Mouse (Mus musculus): ENCODE data around the gene Lrrc8c. TPM values are rescaled to one million over a fixed set of nuclear protein-coding genes. Genes with fewer than 3 reads are reported as not detected.

The Lrrc8c gene
- polyA plus RNA-seq, 2 experiments = 6.5 to 18.0 TPM

DNA sequence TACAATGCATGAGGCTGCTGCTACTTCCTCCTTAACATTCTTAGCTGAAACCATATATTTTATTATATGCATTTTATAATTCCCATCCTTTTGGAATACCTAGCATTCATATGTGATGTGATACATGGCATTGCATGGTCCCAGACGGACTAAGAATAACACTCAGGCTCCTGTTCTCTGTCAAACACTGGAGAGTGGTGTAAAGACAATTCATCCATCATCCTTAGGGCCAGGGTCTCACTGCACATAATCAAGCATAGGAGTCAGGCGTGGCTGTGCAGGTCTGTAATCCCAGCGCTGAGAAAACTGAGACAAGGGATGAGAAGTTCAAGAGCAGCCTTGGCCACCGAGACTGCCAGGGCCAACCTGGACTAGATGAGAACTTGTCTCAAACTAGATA lies 69.5 kb downstream of the Lrrc8c start:
- no peak overlapping the region for H3K4me3 ChIP-seq (ENCODE audit: insufficient read depth in 1 of 2, low read depth in 2 of 2, low read length in 2 of 2)
- TF ChIP-seq CTCF (IDR thresholded peaks at IDR 0.05; ENCODE audit: low read depth) = no peak
- TF ChIP-seq EP300 (IDR thresholded peaks at IDR 0.05; ENCODE audit: low read depth) = no peak
- no peak overlapping the region for H3K4me2 ChIP-seq (ENCODE audit: low read depth)
- ATAC-seq (ENCODE audit: insufficient read depth) = no peak
- H3K36me3 ChIP-seq (replicated peaks; ENCODE audit: control insufficient read depth, insufficient read depth, low read depth) = no peaks in the 10 kb centered on the region; the same call in 1 of the 2 replicates
- peaks cover 0 to 6% of the 10 kb centered on the region in 2 experiments; a peak in 1 of 4 replicates for H3K4me1 ChIP-seq (replicated peaks; ENCODE audit: control insufficient read depth in 2 of 2, insufficient read depth in 2 of 2, low read length in 1 of 2)
- H3K9me3 ChIP-seq (ENCODE audit: control insufficient read depth, low read length) = no peaks in the 10 kb centered on the region
- WGBS (ENCODE audit: insufficient replicate concordance) = 73% methylated on average over 4 of the region's 4 CpGs
- no peak overlapping the region for H3K27ac ChIP-seq
- H3K27me3 ChIP-seq (ENCODE audit: control insufficient read depth, insufficient read depth, low read length) = no peaks in the 10 kb centered on the region
- no peak overlapping the region for H3K9ac ChIP-seq (replicated peaks)
- no peak for DNase-seq (ENCODE audit: low read depth in 3 of 3, low spot score in 3 of 3)

DNA sequence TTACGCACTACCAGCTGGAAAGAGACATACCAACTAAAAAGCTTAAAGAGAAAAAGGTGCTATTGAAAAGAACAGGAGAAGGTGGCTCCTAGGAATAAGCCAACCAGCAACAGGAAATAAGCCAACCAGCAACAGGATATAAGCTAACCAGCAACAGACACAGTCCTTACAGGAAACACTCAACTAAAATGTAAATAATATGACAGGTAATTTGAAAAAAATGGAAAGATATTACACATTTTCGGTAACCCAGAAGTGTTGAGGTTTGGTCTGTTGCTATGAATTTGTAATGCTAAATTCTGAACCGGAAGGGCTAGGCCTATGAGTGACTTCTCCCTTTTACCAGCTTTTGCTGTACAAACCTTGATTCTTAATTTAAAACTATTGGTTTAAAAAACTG lies 69.9 kb downstream of the Lrrc8c start:
- no peaks in the 10 kb centered on the region for H3K9me3 ChIP-seq (ENCODE audit: control insufficient read depth, low read length)
- no peak overlapping the region for H3K27ac ChIP-seq
- 79% methylated on average over 3 of the region's 3 CpGs for WGBS (ENCODE audit: insufficient replicate concordance)
- H3K4me3 ChIP-seq (ENCODE audit: insufficient read depth in 1 of 2, low read depth in 2 of 2, low read length in 2 of 2) = no peak overlapping the region
- peaks cover 0 to 6% of the 10 kb centered on the region in 2 experiments; a peak in 1 of 4 replicates for H3K4me1 ChIP-seq (replicated peaks; ENCODE audit: control insufficient read depth in 2 of 2, insufficient read depth in 2 of 2, low read length in 1 of 2)
- H3K4me2 ChIP-seq (ENCODE audit: low read depth) = no peak overlapping the region
- H3K9ac ChIP-seq (replicated peaks) = no peak overlapping the region
- H3K27me3 ChIP-seq (ENCODE audit: control insufficient read depth, insufficient read depth, low read length) = no peaks in the 10 kb centered on the region
- ATAC-seq (ENCODE audit: insufficient read depth) = no peak
- no peaks in the 10 kb centered on the region; the same call in 1 of the 2 replicates for H3K36me3 ChIP-seq (replicated peaks; ENCODE audit: control insufficient read depth, insufficient read depth, low read depth)
- TF ChIP-seq CTCF (IDR thresholded peaks at IDR 0.05; ENCODE audit: low read depth) = no peak
- no peak for TF ChIP-seq EP300 (IDR thresholded peaks at IDR 0.05; ENCODE audit: low read depth)
- DNase-seq (ENCODE audit: low read depth in 3 of 3, low spot score in 3 of 3) = no peak

DNA sequence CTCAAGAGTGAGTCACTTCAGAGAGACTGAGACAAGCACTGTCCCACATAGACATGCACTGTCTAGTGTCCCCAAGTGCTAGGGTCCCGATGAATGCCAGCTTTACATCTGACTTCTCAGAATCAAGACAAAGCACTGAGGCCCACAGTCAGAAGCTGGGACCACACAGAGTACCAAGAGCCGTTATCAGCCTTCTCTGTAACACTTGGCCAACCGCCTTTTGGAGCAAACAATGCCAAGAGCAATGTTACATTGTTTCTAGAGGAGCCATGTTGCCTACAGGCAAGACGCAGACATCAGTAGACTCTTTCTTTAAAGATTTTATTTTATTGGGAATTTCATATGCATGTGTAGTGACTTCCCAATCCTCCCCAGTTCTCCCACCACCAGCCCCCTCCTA lies 73.2 kb downstream of the Lrrc8c start:
- H3K4me2 ChIP-seq (ENCODE audit: low read depth) = no peak overlapping the region
- WGBS (ENCODE audit: insufficient replicate concordance) = 86% methylated on average over 4 of the region's 4 CpGs

DNA sequence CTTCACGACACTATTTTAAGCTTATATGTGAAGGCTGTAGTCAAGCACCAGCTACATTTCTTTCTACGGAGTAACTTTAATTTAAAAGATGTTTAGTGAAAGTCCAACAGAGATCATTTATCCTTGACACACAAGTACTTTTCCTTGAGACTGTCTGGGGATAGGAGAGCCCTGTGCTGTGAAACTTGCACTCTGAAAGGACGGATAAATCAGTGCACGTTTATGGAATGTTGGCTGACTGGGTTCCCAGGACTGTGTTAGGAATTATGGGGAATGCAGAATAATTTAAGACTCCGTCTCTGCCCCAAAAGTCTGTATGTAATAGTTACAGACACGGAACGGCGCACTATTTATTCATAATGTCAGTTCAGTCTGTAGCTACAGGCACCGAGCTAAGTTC lies 74.4 kb downstream of the Lrrc8c start:
- Histone ChIP-seq H3K36me3 (replicated peaks; ENCODE audit: control insufficient read depth, insufficient read depth, low read depth) (no peaks in the 10 kb centered on the region), H3K4me2 (ENCODE audit: low read depth) (no peak overlapping the region), H3K4me3 (ENCODE audit: insufficient read depth in 1 of 2, low read depth in 2 of 2, low read length in 2 of 2) (no peak overlapping the region), H3K27ac (no peak overlapping the region), H3K4me1 (replicated peaks; ENCODE audit: control insufficient read depth in 2 of 2, insufficient read depth in 2 of 2, low read length in 1 of 2) (no peaks in the 10 kb centered on the region; a peak in 1 of 4 replicates), H3K9me3 (ENCODE audit: control insufficient read depth, low read length) (no peaks in the 10 kb centered on the region), H3K27me3 (ENCODE audit: control insufficient read depth, insufficient read depth, low read length) (no peaks in the 10 kb centered on the region), H3K9ac (replicated peaks) (no peak overlapping the region)
- TF ChIP-seq EP300 (IDR thresholded peaks at IDR 0.05; ENCODE audit: low read depth) = no peak
- TF ChIP-seq CTCF (IDR thresholded peaks at IDR 0.05; ENCODE audit: low read depth) = no peak
- ATAC-seq (ENCODE audit: insufficient read depth) (no peak), DNase-seq (ENCODE audit: low read depth in 3 of 3, low spot score in 3 of 3) (no peak)
- WGBS (ENCODE audit: insufficient replicate concordance) = 86% methylated on average over 9 of the region's 9 CpGs

More for the DNA sequence above, 73.2 kb downstream of the Lrrc8c start:
- Histone ChIP-seq H3K9me3 (ENCODE audit: control insufficient read depth, low read length) (no peaks in the 10 kb centered on the region), H3K4me1 (replicated peaks; ENCODE audit: control insufficient read depth in 2 of 2, insufficient read depth in 2 of 2, low read length in 1 of 2) (no peaks in the 10 kb centered on the region), H3K4me3 (ENCODE audit: insufficient read depth in 1 of 2, low read depth in 2 of 2, low read length in 2 of 2) (no peak overlapping the region), H3K27ac (no peak overlapping the region), H3K36me3 (replicated peaks; ENCODE audit: control insufficient read depth, insufficient read depth, low read depth) (no peaks in the 10 kb centered on the region), H3K27me3 (ENCODE audit: control insufficient read depth, insufficient read depth, low read length) (no peaks in the 10 kb centered on the region), H3K9ac (replicated peaks) (no peak overlapping the region)
- ATAC-seq (ENCODE audit: insufficient read depth) (no peak), DNase-seq (ENCODE audit: low read depth in 3 of 3, low spot score in 3 of 3) (no peak)
- TF ChIP-seq EP300 (IDR thresholded peaks at IDR 0.05; ENCODE audit: low read depth) = no peak
- TF ChIP-seq CTCF (IDR thresholded peaks at IDR 0.05; ENCODE audit: low read depth) = no peak

DNA sequence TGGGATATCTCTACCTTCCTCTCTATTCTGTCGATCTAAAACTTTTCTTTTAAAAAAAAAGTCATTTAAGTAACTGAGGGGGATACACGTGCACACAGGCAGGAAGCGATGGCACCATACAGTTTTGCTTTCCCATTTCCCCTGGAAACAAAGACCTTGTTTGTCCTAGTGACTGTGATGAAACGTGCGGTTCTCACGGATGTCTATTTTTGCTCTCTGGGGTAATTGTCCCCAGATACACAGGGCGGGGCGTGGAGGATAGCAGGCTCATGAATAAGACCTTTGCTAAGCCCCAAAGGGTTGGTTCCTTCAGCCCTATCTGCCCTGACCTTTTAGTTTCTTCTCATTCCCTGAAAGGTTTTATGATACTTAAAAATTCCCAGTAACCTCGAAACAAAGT lies 79.7 kb downstream of the Lrrc8c start:
- Histone ChIP-seq H3K9ac (replicated peaks) (no peak overlapping the region), H3K9me3 (ENCODE audit: control insufficient read depth, low read length) (no peaks in the 10 kb centered on the region), H3K4me3 (ENCODE audit: insufficient read depth in 1 of 2, low read depth in 2 of 2, low read length in 2 of 2) (no peak overlapping the region), H3K36me3 (replicated peaks; ENCODE audit: control insufficient read depth, insufficient read depth, low read depth) (no peaks in the 10 kb centered on the region), H3K4me2 (ENCODE audit: low read depth) (no peak overlapping the region), H3K27ac (no peak overlapping the region), H3K4me1 (replicated peaks; ENCODE audit: control insufficient read depth in 2 of 2, insufficient read depth in 2 of 2, low read length in 1 of 2) (peaks cover 0 to 5% of the 10 kb centered on the region in 2 experiments; a peak in 2 of 4 replicates), H3K27me3 (ENCODE audit: control insufficient read depth, insufficient read depth, low read length) (no peaks in the 10 kb centered on the region)
- DNase-seq (ENCODE audit: low read depth in 3 of 3, low spot score in 3 of 3) (no peak), ATAC-seq (ENCODE audit: insufficient read depth) (peak; percentile 35; the same call in 1 of the 2 replicates)
- 50% methylated on average over 9 of the region's 9 CpGs for WGBS (ENCODE audit: insufficient replicate concordance)
- TF ChIP-seq EP300 (IDR thresholded peaks at IDR 0.05; ENCODE audit: low read depth) (no peak), CTCF (IDR thresholded peaks at IDR 0.05; ENCODE audit: low read depth) (no peak)

Measured in liver, embryonic 14.5 days (tissue).